Mouse (Mus musculus) cerebellum, adult 18-20 months (tissue): ENCODE results near the gene Gsk3a.

Experiments
- DNase-seq, 2 experiments: peaks; one replicate each; pipeline ENCODE4 v3.0.0; 2021

The Gsk3a gene

DNA sequence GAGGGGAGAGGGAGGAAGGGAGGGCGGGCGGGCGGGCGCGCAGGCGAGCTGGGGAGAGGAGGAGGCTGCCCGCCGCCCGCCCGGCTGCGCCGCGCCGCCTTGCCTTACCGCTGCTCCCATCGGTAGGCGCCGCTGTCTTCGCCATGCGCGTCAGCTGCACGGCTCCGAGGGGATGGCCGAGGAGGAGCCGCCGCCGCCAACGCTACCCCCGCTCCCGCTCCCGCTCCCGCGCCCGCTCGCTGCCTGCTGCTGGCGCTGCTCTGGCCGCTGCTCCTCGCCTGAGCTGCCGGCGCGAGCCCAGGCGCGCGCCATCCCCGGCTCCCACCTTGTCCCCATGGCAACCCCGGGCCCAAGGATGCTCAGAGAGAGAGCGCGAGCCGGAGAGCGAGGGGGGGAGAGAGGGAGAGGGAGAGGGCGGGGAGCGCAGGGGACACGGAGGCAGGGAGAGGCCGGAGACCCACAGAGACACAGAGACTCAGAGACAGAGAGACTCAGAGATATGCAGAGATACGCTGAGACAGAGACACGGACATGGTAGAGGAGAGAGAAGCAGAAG, 58.0 kb downstream of the Gsk3a start, which contains the start of gene Pou2f2:
Gene Pou2f2 (minus strand): TSS at position 121 of the 556 bp plus-strand sequence.
- peak; percentile 89 to 91 for DNase-seq

DNA sequence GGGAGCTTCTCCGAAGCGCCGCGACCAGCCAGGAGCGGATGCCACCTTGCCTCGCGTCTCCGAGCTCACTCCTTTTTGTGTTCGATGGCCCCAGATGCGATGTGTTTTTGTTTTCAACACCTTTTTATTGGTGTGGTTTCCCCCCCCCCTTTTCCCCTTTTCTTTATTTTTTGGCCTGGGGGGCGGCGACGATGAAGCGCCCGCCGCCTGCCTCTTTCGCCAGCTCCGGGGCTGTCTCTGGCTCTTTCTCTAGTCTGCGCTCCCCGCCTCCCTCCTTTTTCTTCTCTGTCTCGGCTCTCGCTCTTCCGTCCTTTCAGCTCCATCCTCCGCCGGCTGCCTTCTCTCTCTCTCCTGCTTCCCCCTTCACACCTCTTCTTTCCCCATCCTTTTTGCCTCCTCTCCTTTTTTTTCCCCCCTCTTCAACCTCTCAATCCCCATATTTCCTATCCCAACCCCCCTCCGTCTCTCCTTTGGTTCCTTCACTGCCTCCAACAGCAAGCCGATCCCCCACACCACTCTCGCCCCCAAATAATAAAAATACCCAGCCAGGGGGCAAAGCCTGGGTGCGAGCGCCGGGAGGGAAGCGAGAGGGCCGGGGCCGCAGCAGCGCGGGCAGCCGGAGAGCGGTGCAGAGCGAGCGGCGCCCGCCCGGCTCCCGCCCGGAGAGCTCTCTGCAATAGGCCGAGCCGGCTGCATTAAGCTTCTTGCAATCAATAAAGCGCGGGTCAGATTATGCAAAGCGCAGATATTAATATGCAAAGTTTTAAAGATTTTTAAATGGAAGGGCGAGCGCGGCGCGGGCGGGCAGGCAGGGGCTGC, 58.7 kb downstream of the Gsk3a start:
- peak; percentile 59 to 65 for DNase-seq

DNA sequence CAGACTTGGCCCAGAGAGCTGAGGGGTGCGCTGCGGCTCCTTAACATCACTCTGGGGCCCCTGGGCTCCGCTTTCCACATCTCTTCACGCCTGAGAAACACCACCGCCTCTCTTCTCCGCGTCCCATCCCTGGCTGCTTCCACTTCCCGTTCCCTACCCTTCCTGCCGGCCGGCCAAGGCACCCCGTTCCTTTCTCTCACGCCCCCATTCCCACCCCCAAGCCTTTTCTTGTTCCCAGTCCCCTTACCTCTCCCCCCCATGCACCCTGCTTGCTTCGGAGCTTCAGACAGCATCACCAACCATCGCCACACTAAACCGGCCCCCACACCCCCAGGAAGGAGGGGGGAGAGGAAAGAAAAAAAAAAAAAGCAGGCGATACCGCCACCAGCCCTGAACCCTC, 59.3 kb downstream of the Gsk3a start:
- DNase-seq = peak; percentile 37 to 43
